Mouse (Mus musculus) limb, embryonic 15.5 days (tissue): ENCODE data around the gene Ppp6r1. TPM values are rescaled to one million over a fixed set of nuclear protein-coding genes. Genes with fewer than 3 reads are reported as not detected.
A peak's percentile ranks its signal among the peaks of the same experiment; 100 is the strongest.

Experiments used
- ATAC-seq: fragments of 200-750 bp; cut with Nextera tagmentation; 2 replicates; pipeline ENCODE4 v1.8.0; 2017; ENCODE audit warnings: low read depth, moderate TSS enrichment; ENCODE audit not compliant: insufficient number of reproducible peaks, low FRiP score, low TSS enrichment
- H3K27ac ChIP-seq: fragments of 300-500 bp; sonication (generic); 2 replicates; pipeline ENCODE4 v1.5.1; 2015; ENCODE audit warnings: moderate library complexity, mild to moderate bottlenecking, inconsistent platforms
- H3K27me3 ChIP-seq: fragments of 300-500 bp; sonication (generic); 2 replicates; pipeline ENCODE4 v1.6.1; 2015; ENCODE audit warnings: inconsistent platforms
- H3K36me3 ChIP-seq: fragments of 300-500 bp; sonication (generic); 2 replicates; pipeline ENCODE4 v1.6.1; 2015; ENCODE audit warnings: inconsistent platforms
- H3K4me1 ChIP-seq: fragments of 300-500 bp; sonication (generic); 2 replicates; pipeline ENCODE4 v1.6.1; 2015; ENCODE audit warnings: inconsistent platforms
- H3K4me2 ChIP-seq: fragments of 300-500 bp; sonication (generic); 2 replicates; pipeline ENCODE4 v1.6.1; 2015; ENCODE audit warnings: mild to moderate bottlenecking, inconsistent platforms
- H3K4me3 ChIP-seq: fragments of 300-500 bp; sonication (generic); 2 replicates; pipeline ENCODE4 v1.5.1; 2015; ENCODE audit warnings: mild to moderate bottlenecking, inconsistent platforms
- H3K9ac ChIP-seq: fragments of 300-500 bp; sonication (generic); 2 replicates; pipeline ENCODE4 v1.6.1; 2015; ENCODE audit warnings: inconsistent platforms
- H3K9me3 ChIP-seq: fragments of 300-500 bp; sonication (generic); 2 replicates; pipeline ENCODE4 v1.6.1; 2016; ENCODE audit warnings: inconsistent platforms
- WGBS: fragments of 180-500 bp; shearing (Covaris S2); methylation state at CpG from one replicate; pipeline ENCODE4 v1.1.7; 2015; 5-methylcytosine and 5-hydroxymethylcytosine counted together
- polyA plus RNA-seq: library from polyadenylated mRNA; unstranded; fragments of >200 nt; fragmentation: Nextera tagmentation; extraction: Ambion mirVana; gene quantifications from 2 replicates; pipeline ENCODE4 v1.2.1, GENCODE M21; 2015

The Ppp6r1 gene
- polyA plus RNA-seq, 1 experiment from 2014 or later, result 7.0 TPM

DNA sequence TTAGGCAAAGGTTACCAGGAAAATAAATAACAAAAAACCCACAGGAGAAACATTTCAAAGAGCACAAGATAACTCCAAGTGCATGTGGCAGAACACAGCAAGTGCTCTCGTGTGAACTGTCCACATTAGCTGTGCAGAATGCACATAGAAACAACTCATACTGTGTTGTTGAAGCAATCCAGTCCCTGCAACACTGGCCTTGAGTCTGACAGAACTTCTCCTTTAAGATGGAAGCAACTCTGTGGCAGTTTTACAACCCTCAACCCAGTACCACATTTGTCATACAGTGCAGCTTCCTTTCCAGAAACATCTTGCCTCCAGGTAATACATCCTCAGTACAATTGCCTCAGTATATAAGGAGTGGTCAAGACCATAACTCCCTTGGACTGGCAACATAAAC is 2.0 kb downstream of the Ppp6r1 start:
- no peaks in the 10 kb centered on the region for H3K9me3 ChIP-seq
- H3K9ac ChIP-seq, result peak overlapping the region; percentile 17; the same call in 1 of the 2 replicates
- H3K27ac ChIP-seq, result no peak overlapping the region
- H3K4me1 ChIP-seq, result peaks cover 45% of the 10 kb centered on the region
- H3K27me3 ChIP-seq, result no peaks in the 10 kb centered on the region
- WGBS, result 44% methylated on average over 1 of the region's 1 CpGs
- H3K4me3 ChIP-seq, result peak overlapping the region; percentile 82; the same call in 1 of the 2 replicates
- H3K4me2 ChIP-seq, result peak overlapping the region; percentile 78
- no peak for ATAC-seq
- H3K36me3 ChIP-seq, result no peaks in the 10 kb centered on the region; the same call in 1 of the 2 replicates

DNA sequence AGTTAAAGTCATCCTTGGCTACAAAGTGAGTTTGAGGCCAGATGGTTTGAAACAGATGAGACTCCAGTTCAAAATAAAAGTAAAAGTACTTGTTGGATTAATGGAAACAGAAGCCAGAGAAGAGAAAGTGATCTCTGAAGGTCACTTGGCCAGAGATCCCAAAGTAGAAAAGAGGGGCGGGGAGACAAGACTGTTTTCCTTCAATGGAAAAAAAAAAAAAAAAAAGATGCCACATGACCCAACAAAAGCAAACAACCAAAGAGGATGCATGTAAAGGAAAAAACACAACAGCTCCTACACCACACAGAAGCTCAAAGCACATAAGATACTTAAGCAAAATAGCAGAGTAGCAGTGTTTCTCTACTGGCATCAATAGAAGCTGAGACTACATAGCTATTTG is 2.9 kb downstream of the Ppp6r1 start:
- H3K4me1 ChIP-seq, result peaks cover 45% of the 10 kb centered on the region
- H3K36me3 ChIP-seq, result peaks cover 7% of the 10 kb centered on the region; the same call in 1 of the 2 replicates
- no peak overlapping the region for H3K4me2 ChIP-seq
- H3K27ac ChIP-seq, result no peak overlapping the region
- WGBS, result 79% methylated on average over 1 of the region's 1 CpGs
- no peak overlapping the region for H3K9ac ChIP-seq
- no peak overlapping the region; the same call in 1 of the 2 replicates for H3K4me3 ChIP-seq
- ATAC-seq, result no peak
- H3K27me3 ChIP-seq, result no peaks in the 10 kb centered on the region
- no peaks in the 10 kb centered on the region for H3K9me3 ChIP-seq

DNA sequence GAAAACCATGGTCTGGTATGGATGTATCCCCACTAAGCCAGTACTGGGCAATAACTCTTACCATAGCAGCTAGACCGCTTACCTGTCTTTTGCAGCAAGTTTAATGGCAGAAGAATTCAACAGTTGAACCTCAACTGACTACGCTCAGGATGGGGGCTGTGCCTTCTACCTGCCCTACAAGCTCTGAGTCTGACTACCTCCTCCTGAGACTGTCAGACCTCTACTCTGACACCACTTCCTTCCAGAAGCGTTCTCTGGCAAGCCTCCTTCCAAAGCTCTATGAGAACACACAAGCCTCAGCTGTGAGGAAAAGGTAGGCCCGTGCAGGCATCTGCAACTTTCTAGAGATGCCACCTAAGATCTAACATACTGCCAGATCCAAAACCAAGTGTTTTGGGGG is 3.4 kb downstream of the Ppp6r1 start:
- 88% methylated on average over 4 of the region's 4 CpGs for WGBS
- Histone ChIP-seq H3K9ac (no peak overlapping the region), H3K9me3 (no peaks in the 10 kb centered on the region), H3K4me3 (no peak overlapping the region), H3K27me3 (no peaks in the 10 kb centered on the region), H3K27ac (no peak overlapping the region), H3K4me1 (peaks cover 40% of the 10 kb centered on the region), H3K36me3 (peaks cover 7% of the 10 kb centered on the region; the same call in 1 of the 2 replicates), H3K4me2 (no peak overlapping the region)
- no peak for ATAC-seq

DNA sequence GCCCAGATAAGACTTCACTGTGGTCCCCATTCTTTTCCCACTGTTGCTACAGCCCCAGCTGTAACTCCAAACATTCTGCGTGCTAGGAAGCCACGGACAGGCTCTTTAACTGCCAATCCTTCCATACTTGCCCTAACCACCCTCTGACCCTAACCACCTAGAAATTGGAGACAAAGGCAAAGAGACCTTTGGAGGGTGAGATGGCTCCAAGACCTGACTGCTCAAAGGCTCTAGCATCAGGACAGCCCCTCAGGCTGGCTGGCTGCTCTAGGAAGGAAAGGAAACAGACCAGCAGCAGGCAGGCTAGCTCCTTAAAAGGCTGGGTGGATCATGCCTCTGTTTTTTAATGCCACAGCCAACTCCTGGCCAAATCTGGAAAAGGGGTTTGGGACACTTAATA is 4.6 kb downstream of the Ppp6r1 start:
- Histone ChIP-seq H3K4me2 (no peak overlapping the region), H3K9ac (no peak overlapping the region)
- 86% methylated on average over 2 of the region's 2 CpGs for WGBS

DNA sequence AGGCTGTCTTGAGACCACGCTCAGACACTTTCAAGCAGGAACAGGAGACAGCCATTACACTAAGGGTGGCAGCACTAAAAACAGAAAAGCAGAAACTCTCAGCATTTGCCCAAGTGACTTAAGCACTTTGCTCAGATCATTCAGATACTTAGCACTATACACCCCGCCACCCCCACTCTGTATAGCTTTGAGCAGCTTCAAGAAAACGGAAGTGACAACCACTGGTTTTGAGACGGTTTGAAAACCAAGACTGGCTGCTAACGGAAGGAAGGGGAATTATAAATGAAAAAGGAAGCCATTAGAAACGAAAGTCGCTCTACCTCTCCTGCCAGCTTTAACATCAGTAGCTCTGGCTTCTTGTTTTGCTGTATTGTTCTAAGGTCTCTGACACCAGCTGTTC is 5.0 kb downstream of the Ppp6r1 start:
- H3K27ac ChIP-seq, result no peak overlapping the region
- WGBS, result 78% methylated on average over 7 of the region's 7 CpGs
- peaks cover 7% of the 10 kb centered on the region; the same call in 1 of the 2 replicates for H3K36me3 ChIP-seq
- H3K4me2 ChIP-seq, result no peak overlapping the region
- H3K9me3 ChIP-seq, result no peaks in the 10 kb centered on the region
- H3K4me3 ChIP-seq, result no peak overlapping the region
- H3K4me1 ChIP-seq, result peaks cover 33% of the 10 kb centered on the region
- ATAC-seq, result no peak
- H3K27me3 ChIP-seq, result no peaks in the 10 kb centered on the region
- H3K9ac ChIP-seq, result no peak overlapping the region

More for the DNA sequence above, 4.6 kb downstream of the Ppp6r1 start:
- peaks cover 33% of the 10 kb centered on the region for H3K4me1 ChIP-seq
- no peak overlapping the region for H3K4me3 ChIP-seq
- H3K27ac ChIP-seq, result peak overlapping the region; percentile 5; the same call in 1 of the 2 replicates
- H3K36me3 ChIP-seq, result peaks cover 7% of the 10 kb centered on the region; the same call in 1 of the 2 replicates
- H3K27me3 ChIP-seq, result no peaks in the 10 kb centered on the region
- H3K9me3 ChIP-seq, result no peaks in the 10 kb centered on the region
- no peak for ATAC-seq

DNA sequence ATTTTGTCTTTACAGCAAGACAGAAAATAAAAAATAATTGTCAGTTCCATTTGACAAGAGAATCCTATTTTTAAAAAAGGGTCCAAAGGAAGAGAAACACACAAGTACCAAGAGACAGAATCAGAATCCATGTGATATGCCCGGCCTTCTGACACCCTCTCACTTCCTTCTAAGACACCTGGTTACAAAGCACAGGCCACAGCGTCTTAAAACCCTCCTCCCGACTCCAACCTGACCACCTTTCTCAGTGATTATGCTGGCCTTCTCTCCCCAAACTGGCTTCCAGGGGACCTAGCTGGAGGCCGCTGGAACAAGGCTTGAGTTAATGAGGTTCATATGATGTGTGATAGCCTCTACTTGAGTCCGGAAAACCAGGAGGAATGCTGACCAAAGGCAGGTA is 5.5 kb downstream of the Ppp6r1 start:
- Histone ChIP-seq H3K36me3 (peaks cover 7% of the 10 kb centered on the region; the same call in 1 of the 2 replicates), H3K4me1 (peaks cover 33% of the 10 kb centered on the region), H3K9ac (no peak overlapping the region), H3K4me3 (no peak overlapping the region), H3K27ac (no peak overlapping the region), H3K9me3 (no peaks in the 10 kb centered on the region), H3K27me3 (no peaks in the 10 kb centered on the region), H3K4me2 (no peak overlapping the region)
- WGBS, result 66% methylated on average over 5 of the region's 5 CpGs
- ATAC-seq, result no peak

DNA sequence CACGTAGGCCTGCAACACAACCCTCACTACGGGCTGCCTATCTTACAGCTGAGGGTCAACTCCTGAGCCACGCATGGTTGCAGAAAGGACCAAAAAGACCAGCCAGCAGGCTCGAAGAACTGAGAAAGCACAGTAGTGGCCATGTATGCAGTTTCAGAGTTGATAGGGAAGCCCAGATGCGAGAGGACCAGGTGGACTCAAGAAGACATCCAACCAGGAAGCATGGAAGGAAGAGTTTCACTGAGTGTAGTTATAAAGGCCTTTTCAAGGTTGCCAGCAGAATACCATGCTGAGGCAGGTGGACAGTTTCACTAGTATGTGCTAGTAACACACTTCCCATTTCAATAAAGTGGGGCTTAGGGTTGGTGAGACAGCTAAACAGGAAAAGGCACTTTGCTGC is 6.1 kb downstream of the Ppp6r1 start:
- ATAC-seq, result no peak
- Histone ChIP-seq H3K9me3 (no peaks in the 10 kb centered on the region), H3K4me1 (peaks cover 30% of the 10 kb centered on the region), H3K27me3 (no peaks in the 10 kb centered on the region), H3K9ac (no peak overlapping the region), H3K36me3 (peaks cover 7% of the 10 kb centered on the region; the same call in 1 of the 2 replicates), H3K4me3 (no peak overlapping the region), H3K27ac (no peak overlapping the region), H3K4me2 (no peak overlapping the region)
- 90% methylated on average over 5 of the region's 5 CpGs for WGBS

DNA sequence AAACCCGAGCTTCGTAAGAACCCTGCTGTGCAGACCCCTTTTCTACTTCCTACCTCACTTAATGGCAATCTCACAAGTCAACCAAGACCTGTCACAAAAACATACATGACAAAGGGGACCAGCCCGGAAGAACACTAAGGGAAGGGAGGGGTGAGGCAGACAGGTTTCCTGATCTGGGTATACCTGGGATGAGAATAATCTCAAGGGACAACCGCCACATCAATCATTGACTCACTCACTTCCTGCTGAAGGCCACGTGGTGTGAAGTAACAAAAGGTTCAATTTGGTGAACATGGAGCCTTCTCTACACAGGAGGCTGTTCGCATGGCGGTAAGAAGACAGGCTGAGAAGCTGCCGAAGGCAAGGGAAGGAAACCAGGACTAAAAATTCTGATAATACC is 7.2 kb downstream of the Ppp6r1 start:
- Histone ChIP-seq H3K4me3 (no peak overlapping the region), H3K9me3 (no peaks in the 10 kb centered on the region), H3K9ac (no peak overlapping the region), H3K27ac (no peak overlapping the region), H3K4me1 (peaks cover 18% of the 10 kb centered on the region), H3K27me3 (no peaks in the 10 kb centered on the region), H3K4me2 (no peak overlapping the region), H3K36me3 (peaks cover 15% of the 10 kb centered on the region)
- no peak for ATAC-seq
- WGBS, result 76% methylated on average over 8 of the region's 8 CpGs

DNA sequence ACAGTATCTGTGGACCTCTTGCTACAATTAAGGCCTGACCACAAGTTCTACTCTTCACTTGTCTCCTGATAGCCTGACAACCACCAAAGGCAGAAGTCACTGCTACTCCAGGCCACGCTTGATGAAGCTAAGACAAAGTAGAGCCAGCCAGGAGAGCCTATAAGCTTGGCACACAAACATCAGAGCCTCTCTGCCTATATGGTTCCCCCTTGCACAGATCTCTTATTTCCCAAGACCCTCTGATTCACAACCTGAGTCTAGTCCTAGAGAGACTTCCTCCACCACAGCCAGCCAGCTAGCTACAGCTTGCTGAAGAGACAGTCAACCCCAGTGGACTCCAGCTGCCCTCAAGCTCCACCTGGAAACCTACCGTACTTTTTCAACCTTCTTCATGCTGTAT is 10.8 kb downstream of the Ppp6r1 start:
- Histone ChIP-seq H3K9ac (no peak overlapping the region), H3K27me3 (no peaks in the 10 kb centered on the region), H3K4me1 (peaks cover 4% of the 10 kb centered on the region; the same call in 1 of the 2 replicates), H3K4me3 (no peak overlapping the region), H3K4me2 (no peak overlapping the region), H3K36me3 (peaks cover 50% of the 10 kb centered on the region), H3K27ac (no peak overlapping the region), H3K9me3 (no peaks in the 10 kb centered on the region)
- 78% methylated on average over 2 of the region's 2 CpGs for WGBS
- ATAC-seq, result no peak

DNA sequence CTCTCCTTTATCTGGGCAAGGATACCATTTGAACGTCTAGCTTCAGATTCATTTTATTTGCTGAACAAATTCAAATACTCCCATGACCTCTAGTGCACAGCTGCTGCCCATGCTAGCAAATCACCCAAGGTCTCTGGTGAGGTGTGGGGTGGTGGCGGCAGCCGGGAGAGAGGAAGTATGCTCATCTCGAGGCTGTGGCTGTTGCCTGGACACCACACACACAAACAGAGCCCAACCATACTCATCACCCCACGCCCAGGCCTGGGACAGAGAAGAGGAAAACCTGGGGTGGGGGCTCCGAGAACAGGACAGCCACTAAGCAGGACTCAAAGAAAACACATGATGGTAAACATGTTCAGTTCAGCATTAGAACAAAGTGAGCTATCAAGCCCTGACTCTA is 11.5 kb downstream of the Ppp6r1 start:
- peaks cover 57% of the 10 kb centered on the region for H3K36me3 ChIP-seq
- ATAC-seq, result 0 out of 2 replicates have a peak, but pooled peaks have one; percentile 71
- no peaks in the 10 kb centered on the region for H3K4me1 ChIP-seq
- H3K9me3 ChIP-seq, result no peaks in the 10 kb centered on the region
- no peaks in the 10 kb centered on the region for H3K27me3 ChIP-seq
- H3K27ac ChIP-seq, result no peak overlapping the region
- H3K4me2 ChIP-seq, result no peak overlapping the region
- 68% methylated on average over 6 of the region's 6 CpGs for WGBS
- no peak overlapping the region for H3K9ac ChIP-seq
- no peak overlapping the region for H3K4me3 ChIP-seq

DNA sequence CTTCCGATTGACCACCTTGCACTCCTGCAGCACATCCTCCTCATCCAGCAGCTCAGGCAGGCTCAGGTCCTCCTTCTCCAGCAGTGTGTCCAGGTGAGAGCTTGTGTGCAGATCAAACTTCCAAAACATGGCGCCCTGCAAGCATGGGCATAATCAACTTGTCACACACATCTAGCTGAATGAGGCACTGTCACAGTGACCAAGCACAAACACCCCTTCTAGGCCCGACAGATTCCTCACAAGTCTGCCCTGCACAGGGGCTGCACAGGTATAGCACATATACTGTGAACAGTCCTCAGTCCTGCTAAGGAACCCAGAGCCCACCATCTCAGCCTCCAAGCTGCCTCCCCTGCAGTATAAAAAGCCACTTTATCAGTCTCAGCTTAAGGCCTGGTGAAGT is 12.0 kb downstream of the Ppp6r1 start:
- Histone ChIP-seq H3K4me2 (no peak overlapping the region), H3K4me1 (no peaks in the 10 kb centered on the region), H3K27ac (no peak overlapping the region), H3K4me3 (no peak overlapping the region), H3K9ac (no peak overlapping the region), H3K27me3 (no peaks in the 10 kb centered on the region), H3K9me3 (no peaks in the 10 kb centered on the region), H3K36me3 (peaks cover 62% of the 10 kb centered on the region)
- no peak for ATAC-seq
- 88% methylated on average over 3 of the region's 3 CpGs for whole genome bisulfite sequencing

DNA sequence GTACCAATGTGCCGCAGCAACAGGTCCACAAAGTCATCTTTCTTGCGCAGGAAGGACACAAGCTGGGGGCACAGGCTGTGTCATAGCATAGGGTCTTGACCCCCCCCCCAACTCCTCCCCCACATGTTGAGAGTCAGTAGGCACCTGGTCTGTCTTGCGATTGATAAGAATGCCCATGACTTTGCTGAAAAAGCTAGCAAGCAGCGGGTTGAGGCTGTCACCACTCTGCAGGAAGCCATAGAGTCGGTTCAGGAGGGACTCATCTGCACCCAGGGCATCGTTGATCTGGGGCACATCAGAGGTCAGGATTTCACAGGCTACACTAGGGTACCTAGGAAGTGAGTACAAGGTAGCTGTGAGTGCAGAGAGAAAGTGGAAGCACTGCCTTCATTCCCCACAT is 15.6 kb downstream of the Ppp6r1 start:
- WGBS, result 93% methylated on average over 6 of the region's 6 CpGs
- no peak overlapping the region for H3K27ac ChIP-seq
- no peaks in the 10 kb centered on the region for H3K9me3 ChIP-seq
- H3K36me3 ChIP-seq, result peaks cover 91% of the 10 kb centered on the region
- no peak overlapping the region for H3K4me2 ChIP-seq
- no peaks in the 10 kb centered on the region for H3K4me1 ChIP-seq
- H3K4me3 ChIP-seq, result no peak overlapping the region
- no peak for ATAC-seq
- no peak overlapping the region for H3K9ac ChIP-seq
- no peaks in the 10 kb centered on the region for H3K27me3 ChIP-seq

DNA sequence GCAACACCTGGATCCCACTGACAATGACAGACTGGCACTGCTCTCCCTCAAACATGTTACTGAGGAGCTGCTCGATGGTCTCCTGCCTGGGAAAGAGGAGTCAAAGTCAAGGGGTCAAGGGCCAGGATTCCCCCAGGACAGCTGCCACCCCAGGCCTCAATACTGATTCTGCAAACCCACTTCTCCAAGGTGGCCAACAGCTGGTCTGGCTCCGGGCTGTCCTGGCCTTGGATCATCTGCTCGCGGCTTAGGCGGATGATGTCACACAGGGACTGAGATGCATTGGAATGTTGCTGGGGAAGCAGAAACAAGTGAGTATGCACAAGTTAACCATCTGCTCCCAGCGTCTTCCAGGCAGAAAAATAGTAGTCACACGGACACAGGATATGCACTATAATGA is 16.9 kb downstream of the Ppp6r1 start:
- H3K36me3 ChIP-seq, result peaks cover 97% of the 10 kb centered on the region
- 87% methylated on average over 7 of the region's 7 CpGs for WGBS
- H3K4me2 ChIP-seq, result no peak overlapping the region

More for the DNA sequence above, 16.9 kb downstream of the Ppp6r1 start:
- Histone ChIP-seq H3K9me3 (no peaks in the 10 kb centered on the region), H3K27me3 (no peaks in the 10 kb centered on the region), H3K4me3 (no peak overlapping the region), H3K27ac (no peak overlapping the region), H3K4me1 (no peaks in the 10 kb centered on the region), H3K9ac (no peak overlapping the region)
- ATAC-seq, result no peak; the same call in 1 of the 2 replicates
